Mouse (Mus musculus) CH12.LX (cell line): ENCODE data around the gene Zfhx3. TPM values are rescaled to one million over a fixed set of nuclear protein-coding genes. Genes with fewer than 3 reads are reported as not detected.

Source experiments
- DNase-seq: peaks from one replicate; pipeline ENCODE4 v3.0.0-alpha.2; 2013; ENCODE audit errors: extremely low read depth
- H3K27ac ChIP-seq: 2 replicates; pipeline ENCODE4 v1.5.1; 2012; ENCODE audit warnings: low read depth, mild to moderate bottlenecking, control low read depth, moderate library complexity; ENCODE audit not compliant: insufficient read depth
- H3K27me3 ChIP-seq: replicated peaks from 2 replicates; pipeline ENCODE3; 2012; ENCODE audit warnings: inconsistent platforms
- H3K36me3 ChIP-seq, 2 experiments: replicated peaks in 1 of 2; 2 replicates each; pipeline versions ENCODE3 to v1.6.1; 2012; ENCODE audit warnings: inconsistent platforms in 1 of 2, low read length in 1 of 2, mild to moderate bottlenecking in 1 of 2, mixed read lengths in 1 of 2, moderate library complexity in 1 of 2; ENCODE audit not compliant: control insufficient read depth in 1 of 2, insufficient read depth in 1 of 2
- H3K4me1 ChIP-seq, 2 experiments: 2 replicates each; pipeline ENCODE4 v1.6.1; 2012; ENCODE audit warnings: inconsistent platforms in 1 of 2, moderate library complexity in 1 of 2; ENCODE audit not compliant: insufficient read depth in 2 of 2, control insufficient read depth in 1 of 2
- H3K4me2 ChIP-seq: 2 replicates; pipeline ENCODE4 v1.6.1; 2012; ENCODE audit warnings: low read depth, mild to moderate bottlenecking, control low read depth; ENCODE audit not compliant: poor library complexity, insufficient read depth, severe bottlenecking
- H3K4me3 ChIP-seq, 3 experiments: fragments of 150-350 bp in 1 of 3; sonication (generic) in 1 of 3; replicated peaks in 1 of 3; 2 replicates each; pipeline versions ENCODE3 to v1.5.1; 2011 to 2012; ENCODE audit warnings: low read depth in 2 of 3, low read length in 2 of 3, mild to moderate bottlenecking in 2 of 3, moderate library complexity in 2 of 3, control low read depth in 1 of 3, improper control_type of control experiment in 1 of 3, inconsistent platforms in 1 of 3, mixed read lengths in 1 of 3; ENCODE audit not compliant: poor library complexity in 1 of 3
- H3K79me2 ChIP-seq: replicated peaks from 2 replicates; pipeline ENCODE4 v1.6.1; 2012; ENCODE audit warnings: mild to moderate bottlenecking, moderate library complexity; ENCODE audit not compliant: control insufficient read depth, poor library complexity, insufficient read depth, severe bottlenecking; ENCODE audit errors: extremely low read depth
- H3K9ac ChIP-seq: 2 replicates; pipeline ENCODE4 v1.6.1; 2012; ENCODE audit warnings: low read depth, mild to moderate bottlenecking, control low read depth, moderate library complexity; ENCODE audit not compliant: insufficient read depth
- H3K9me3 ChIP-seq: replicated peaks from 2 replicates; pipeline ENCODE3; 2012; ENCODE audit warnings: low read length, inconsistent platforms, mixed read lengths
- BHLHE40 ChIP-seq: IDR thresholded peaks from 2 replicates; pipeline ENCODE4 v1.6.1; 2011; ENCODE audit warnings: mild to moderate bottlenecking, low read depth, low read length, improper control_type of control experiment
- CHD1 ChIP-seq: IDR thresholded peaks from 2 replicates; pipeline ENCODE4 v1.6.1; 2012; ENCODE audit warnings: low read depth, low read length, improper control_type of control experiment, inconsistent platforms
- CTCF ChIP-seq, 2 experiments: IDR thresholded peaks in 1 of 2; conservative IDR thresholded peaks in 1 of 2; 2 replicates each; pipeline ENCODE4 v1.5.1; 2011 to 2012; ENCODE audit warnings: low read depth in 2 of 2, low read length in 2 of 2, improper control_type of control experiment in 1 of 2, inconsistent platforms in 1 of 2, mild to moderate bottlenecking in 1 of 2, moderate library complexity in 1 of 2
- ELF1 ChIP-seq: IDR thresholded peaks from 2 replicates; pipeline ENCODE4 v1.6.1; 2014; ENCODE audit warnings: low read depth, mild to moderate bottlenecking, inconsistent platforms, low read length, improper control_type of control experiment
- EP300 ChIP-seq: IDR thresholded peaks from 2 replicates; pipeline ENCODE4 v1.6.1; 2011; ENCODE audit warnings: low read length, improper control_type of control experiment
- IRF4 ChIP-seq: IDR thresholded peaks from 2 replicates; pipeline ENCODE4 v1.6.1; 2014; ENCODE audit warnings: low read depth, mild to moderate bottlenecking, inconsistent platforms, low read length, improper control_type of control experiment
- JUN ChIP-seq: IDR thresholded peaks from 2 replicates; pipeline ENCODE4 v1.6.1; 2011; ENCODE audit warnings: low read depth, mild to moderate bottlenecking, low read length, improper control_type of control experiment, moderate library complexity; ENCODE audit not compliant: insufficient read depth
- JUND ChIP-seq: conservative IDR thresholded peaks from 2 replicates; pipeline ENCODE4 v1.6.1; 2011; ENCODE audit warnings: low read depth, low read length, improper control_type of control experiment
- KAT2A ChIP-seq: IDR thresholded peaks from 2 replicates; pipeline ENCODE4 v1.6.1; 2012; ENCODE audit warnings: low read length, improper control_type of control experiment, inconsistent platforms; ENCODE audit not compliant: insufficient replicate concordance
- MAFK ChIP-seq: IDR thresholded peaks from 2 replicates; pipeline ENCODE4 v1.6.1; 2011; ENCODE audit warnings: low read length, improper control_type of control experiment; ENCODE audit not compliant: insufficient replicate concordance
- MAZ ChIP-seq: IDR thresholded peaks from 2 replicates; pipeline ENCODE4 v1.6.1; 2012; ENCODE audit warnings: low read depth, mild to moderate bottlenecking, inconsistent platforms, low read length, improper control_type of control experiment, moderate library complexity
- MXI1 ChIP-seq: IDR thresholded peaks from 2 replicates; pipeline ENCODE4 v1.6.1; 2011; ENCODE audit warnings: mild to moderate bottlenecking, low read depth, low read length, improper control_type of control experiment
- MYC ChIP-seq: IDR thresholded peaks from 2 replicates; pipeline ENCODE4 v1.6.1; 2011; ENCODE audit warnings: low read depth, mild to moderate bottlenecking, improper control_type of control experiment, low read length
- NELFE ChIP-seq: IDR thresholded peaks from 2 replicates; pipeline ENCODE4 v1.6.1; 2011; ENCODE audit warnings: low read depth, low read length, improper control_type of control experiment
- NRF1 ChIP-seq: IDR thresholded peaks from 2 replicates; pipeline ENCODE4 v1.6.1; 2014; ENCODE audit warnings: low read depth, mild to moderate bottlenecking, inconsistent platforms, low read length, improper control_type of control experiment, moderate library complexity
- PAX5 ChIP-seq: IDR thresholded peaks from 2 replicates; pipeline ENCODE4 v1.6.1; 2012; ENCODE audit warnings: low read length, inconsistent platforms, mixed read lengths
- POLR2A ChIP-seq: IDR thresholded peaks from 2 replicates; pipeline ENCODE4 v1.6.1; 2011; ENCODE audit warnings: low read depth, mild to moderate bottlenecking, improper control_type of control experiment, low read length
- POLR2AphosphoS2 ChIP-seq: IDR thresholded peaks from 2 replicates; pipeline ENCODE4 v1.6.1; 2011; ENCODE audit warnings: low read depth, low read length, improper control_type of control experiment
- RAD21 ChIP-seq: IDR thresholded peaks from 2 replicates; pipeline ENCODE4 v1.6.1; 2011; ENCODE audit warnings: low read depth, mild to moderate bottlenecking, low read length, improper control_type of control experiment, moderate library complexity
- SIN3A ChIP-seq: IDR thresholded peaks from 2 replicates; pipeline ENCODE4 v1.6.1; 2012; ENCODE audit warnings: low read length, improper control_type of control experiment, inconsistent platforms
- SMC3 ChIP-seq: IDR thresholded peaks from 2 replicates; pipeline ENCODE4 v1.6.1; 2011; ENCODE audit warnings: low read depth, low read length, improper control_type of control experiment
- TBP ChIP-seq: conservative IDR thresholded peaks from 2 replicates; pipeline ENCODE4 v1.6.1; 2011; ENCODE audit warnings: low read depth, low read length, improper control_type of control experiment
- USF1 ChIP-seq: IDR thresholded peaks from 2 replicates; pipeline ENCODE4 v1.6.1; 2014; ENCODE audit warnings: low read depth, mild to moderate bottlenecking, inconsistent platforms, low read length, improper control_type of control experiment
- ZC3H11A ChIP-seq: IDR thresholded peaks from 2 replicates; pipeline ENCODE4 v1.6.1; 2012; ENCODE audit warnings: low read depth, mild to moderate bottlenecking, inconsistent platforms, low read length, improper control_type of control experiment
- ZKSCAN1 ChIP-seq: IDR thresholded peaks from 2 replicates; pipeline ENCODE4 v1.6.1; 2012; ENCODE audit warnings: low read depth, inconsistent platforms, low read length, improper control_type of control experiment, borderline replicate concordance
- ZMIZ1 ChIP-seq: IDR thresholded peaks from 2 replicates; pipeline ENCODE4 v1.6.1; 2012; ENCODE audit warnings: low read depth, mild to moderate bottlenecking, inconsistent platforms, low read length, improper control_type of control experiment
- ZNF384 ChIP-seq: IDR thresholded peaks from 2 replicates; pipeline ENCODE4 v1.6.1; 2012; ENCODE audit warnings: low read depth, low read length, improper control_type of control experiment, inconsistent platforms
- dilution Hi-C: fragments of 300-500 bp; cut with MboI; formaldehyde crosslinking; loops from 2 replicates; pipeline ENCODE4 v1.14.3; 2020; ENCODE audit warnings: low sequenced_read_pairs; ENCODE audit not compliant: extremely low pct_unique_long_range_greater_than_20kb, extremely low pct_ligation_motif_present
- in situ Hi-C: fragments of 300-500 bp; cut with MboI; formaldehyde crosslinking; loops from 3 replicates; pipeline ENCODE4 v1.14.3; 2019; ENCODE audit warnings: low sequenced_read_pairs, low pct_ligation_motif_present, low pct_unique_long_range_greater_than_20kb, mixed read lengths
- polyA plus RNA-seq: library from polyadenylated mRNA; unstranded; fragments of >175 nt; gene quantifications from 2 replicates; pipeline ENCODE4 v1.2.1, GENCODE M21; 2012; ENCODE audit warnings: low read depth; ENCODE audit not compliant: insufficient read length
- total RNA-seq, 2 experiments: library from RNA; depleted of rRNA; stranded (reverse); fragments of 300-350 nt in 1 of 2; fragments of >200 nt in 1 of 2; gene quantifications; 2 replicates each; pipeline ENCODE4 v1.2.3; 2012 to 2014

The Zfhx3 gene
- total and polyA plus RNA-seq, 3 experiments: 0.05 to 0.76 (median 0.68) TPM

- Histone ChIP-seq H3K4me1 (peaks cover 0 to 13% of the 10 kb centered on the region in 2 experiments; a peak in 2 of 4 replicates), H3K79me2 (no peaks in the 10 kb centered on the region), H3K36me3 (no peaks in the 10 kb centered on the region), H3K9me3 (peaks cover 5% of the 10 kb centered on the region), H3K9ac (no peak overlapping the region), H3K27ac (no peak overlapping the region), H3K4me2 (no peak overlapping the region), H3K4me3 (no peak overlapping the region), H3K27me3 (no peaks in the 10 kb centered on the region)
- in situ Hi-C loops: no loop called here
- no peak for DNase-seq
- dilution Hi-C loops: no loop called here
- TF ChIP-seq SMC3: no peak
- no peak for TF ChIP-seq KAT2A
- TF ChIP-seq MYC: no peak
- TF ChIP-seq EP300: no peak
- TF ChIP-seq ZKSCAN1: no peak
- no peak for TF ChIP-seq USF1
- TF ChIP-seq ZMIZ1: no peak
- TF ChIP-seq SIN3A: no peak
- TF ChIP-seq BHLHE40: no peak
- no peak for TF ChIP-seq MAFK
- TF ChIP-seq ZNF384: no peak
- TF ChIP-seq NELFE: no peak
- no peak for TF ChIP-seq PAX5
- no peak for TF ChIP-seq CTCF (conservative IDR thresholded peaks at IDR 0.05 in 1 of 2, IDR thresholded peaks at IDR 0.05 in 1 of 2; ENCODE audit: low read depth in 2 of 2, low read length in 2 of 2)
Observed at GRCm38 (mm10) chr8:108028440-108028839, 86.0 kb downstream of the Zfhx3 start.

- TF ChIP-seq JUND (no peak), IRF4 (peak; percentile 47; the same call in 1 of the 2 replicates), EP300 (peak; percentile 69)
- TF ChIP-seq, all 38 proteins: peak for 2
- H3K36me3 ChIP-seq: no peaks in the 10 kb centered on the region
- no peak overlapping the region for H3K4me3 ChIP-seq
- no peaks in the 10 kb centered on the region for H3K27me3 ChIP-seq
- H3K79me2 ChIP-seq: no peaks in the 10 kb centered on the region
- H3K4me1 ChIP-seq: peaks cover 0 to 13% of the 10 kb centered on the region in 2 experiments; a peak in 2 of 4 replicates
- in situ Hi-C loops: no loop called here
- DNase-seq: peak; percentile 23
- no peak overlapping the region for H3K4me2 ChIP-seq
- no peaks in the 10 kb centered on the region for H3K9me3 ChIP-seq
- no peak overlapping the region for H3K27ac ChIP-seq
- dilution Hi-C loops: no loop called here
- H3K9ac ChIP-seq: no peak overlapping the region
Observed at GRCm38 (mm10) chr8:108031159-108031558, 88.7 kb downstream of the Zfhx3 start.

- in situ Hi-C loops (no loop called here), dilution Hi-C loops (no loop called here)
- Histone ChIP-seq H3K27me3 (no peaks in the 10 kb centered on the region), H3K79me2 (no peaks in the 10 kb centered on the region), H3K9ac (no peak overlapping the region), H3K36me3 (no peaks in the 10 kb centered on the region), H3K4me2 (no peak overlapping the region), H3K27ac (no peak overlapping the region), H3K4me3 (no peak overlapping the region), H3K4me1 (peaks cover 0 to 13% of the 10 kb centered on the region in 2 experiments; a peak in 2 of 4 replicates), H3K9me3 (peaks cover 7% of the 10 kb centered on the region)
- DNase-seq: no peak
- TF ChIP-seq ZC3H11A (no peak), POLR2AphosphoS2 (no peak), MAZ (no peak), ZMIZ1 (no peak), ZKSCAN1 (no peak), NRF1 (no peak), IRF4 (no peak), TBP (no peak), CHD1 (no peak), JUN (no peak), CTCF (conservative IDR thresholded peaks at IDR 0.05 in 1 of 2, IDR thresholded peaks at IDR 0.05 in 1 of 2; ENCODE audit: low read depth in 2 of 2, low read length in 2 of 2) (no peak), POLR2A (no peak), ELF1 (no peak), MAFK (no peak), MXI1 (no peak), BHLHE40 (no peak), RAD21 (no peak)
Observed at GRCm38 (mm10) chr8:108034070-108034469, 91.6 kb downstream of the Zfhx3 start.
